Mouse (Mus musculus) frontal cortex, adult 2 months (tissue): Measurements from ENCODE around the gene Tmem120b. TPM values are rescaled to one million over a fixed set of nuclear protein-coding genes. Genes with fewer than 3 reads are reported as not detected.
"Not testable (repeated sequence)": the region's sequence is repeated elsewhere in the genome, so short reads cannot be mapped to it uniquely, and the experiment has no call there.

Experiments
- DNase-seq, 2 experiments: peaks; one replicate each; pipeline ENCODE4 v3.0.0; 2022; ENCODE audit warnings: low spot score in 1 of 2; ENCODE audit errors: extremely low spot score in 1 of 2
- polyA plus RNA-seq: library from polyadenylated mRNA; depleted of rRNA; stranded (reverse); fragments of >200 nt; gene quantifications from 2 replicates; pipeline ENCODE4 v1.2.3, GENCODE M21; 2012

Tmem120b gene
- polyA plus RNA-seq, 1 experiment: 11.5 TPM

DNA sequence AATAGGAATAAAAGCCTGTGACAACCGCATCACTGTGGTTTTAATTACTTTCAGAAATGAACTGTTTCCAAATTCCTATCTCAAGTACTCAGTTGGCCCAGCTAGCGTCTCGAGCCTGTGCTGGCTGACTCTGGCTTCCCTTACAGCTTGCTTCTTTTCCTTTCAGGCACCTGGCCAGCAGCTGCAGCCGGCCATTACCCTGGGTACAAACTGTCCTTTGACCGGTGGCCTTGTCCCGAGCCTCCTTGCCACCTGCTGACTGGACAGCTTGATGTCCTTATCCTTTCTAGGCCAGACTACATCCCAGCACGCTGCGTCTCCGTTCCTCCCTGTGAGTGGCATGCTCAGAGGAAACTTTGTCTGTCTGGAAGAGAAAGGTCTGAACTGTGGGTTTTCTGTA, 17.3 kb upstream of the Tmem120b start:
- DNase-seq: no peak

GRCm38 (mm10) chr5:123051736-123052135, 16.5 kb upstream of the Tmem120b start:
- no peak for DNase-seq

DNA sequence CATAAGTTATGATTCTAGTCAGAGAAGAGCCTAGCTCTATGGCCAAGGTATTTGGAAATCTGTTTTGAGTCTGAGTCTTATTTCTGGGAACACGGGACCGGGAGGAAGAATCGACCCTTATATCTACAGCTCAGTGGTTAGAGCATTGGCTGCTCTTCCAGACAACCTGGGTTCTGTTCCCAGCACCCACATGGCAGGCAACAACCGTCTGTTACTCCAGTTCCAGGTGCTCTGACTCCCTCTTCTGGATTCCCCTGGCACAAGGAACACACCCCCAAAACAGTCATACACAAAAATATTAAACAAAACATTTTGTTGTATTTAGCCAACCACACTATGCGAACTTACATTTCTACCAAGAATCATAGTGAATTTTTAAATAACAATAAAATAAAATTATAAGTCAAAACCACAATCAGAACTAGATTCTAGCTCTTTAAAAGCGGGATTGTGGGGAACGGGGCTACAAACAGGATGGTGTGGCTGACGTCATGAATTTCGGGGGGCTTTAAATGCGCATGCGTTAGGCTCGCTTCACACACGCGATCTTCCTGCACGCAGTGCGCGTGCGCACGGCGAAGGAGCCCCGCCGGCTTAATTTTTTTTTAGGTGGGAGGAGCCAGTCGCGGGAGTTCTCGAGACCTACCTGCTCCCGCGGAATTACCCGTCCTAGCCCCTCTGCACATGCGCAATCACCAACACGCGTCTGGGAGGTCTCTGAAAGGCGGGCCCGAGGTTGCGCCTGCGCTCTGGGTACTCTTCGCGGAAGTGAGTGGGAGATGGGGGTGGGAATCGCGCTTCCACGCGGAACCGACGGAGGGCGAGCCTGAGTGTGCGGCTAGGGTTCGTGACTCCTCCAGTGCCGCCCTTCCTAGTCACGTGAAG, 10.6 kb upstream of the Tmem120b start:
- DNase-seq: peak; percentile 99

DNA sequence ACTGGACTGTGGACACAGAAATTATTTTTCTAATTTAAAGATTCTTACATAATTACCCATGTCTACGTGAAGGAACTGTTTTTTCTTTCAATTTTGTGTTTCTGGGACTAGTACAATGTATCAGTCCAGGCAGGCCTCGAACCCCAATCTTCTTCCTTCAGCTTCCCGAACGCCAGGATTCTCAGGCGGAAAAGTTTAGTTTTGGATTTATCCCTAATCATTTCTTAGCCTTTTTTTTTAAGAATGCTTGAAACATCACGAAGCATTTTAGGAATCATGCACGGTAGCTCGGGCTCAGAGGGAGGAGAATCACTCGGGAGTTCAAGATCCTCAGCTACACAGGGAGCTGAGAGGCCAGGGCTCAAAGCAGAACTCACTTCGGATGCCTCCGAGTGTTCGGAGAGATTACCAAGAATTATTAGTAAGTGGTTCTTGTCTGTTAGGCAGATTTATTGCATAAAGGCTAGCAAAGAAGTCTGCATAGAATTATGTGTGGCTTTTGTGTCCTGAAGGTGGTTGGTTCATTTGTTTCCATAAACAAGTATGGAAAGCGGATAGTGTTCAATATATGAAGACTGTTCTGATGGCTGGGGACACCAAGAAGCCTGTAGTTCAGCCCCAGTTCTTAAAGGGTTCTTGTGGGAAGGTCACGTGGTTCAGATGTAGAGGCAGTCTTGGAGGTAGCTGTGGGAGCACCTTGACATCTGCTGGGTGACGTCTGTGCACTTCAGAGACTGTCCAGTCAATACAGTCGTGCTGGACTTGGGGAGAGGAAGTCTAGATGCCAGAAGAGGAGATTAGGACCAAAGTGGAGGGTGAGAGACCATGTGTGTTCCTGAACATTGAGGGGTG, 9.7 kb upstream of the Tmem120b start:
- no peak for DNase-seq

DNA sequence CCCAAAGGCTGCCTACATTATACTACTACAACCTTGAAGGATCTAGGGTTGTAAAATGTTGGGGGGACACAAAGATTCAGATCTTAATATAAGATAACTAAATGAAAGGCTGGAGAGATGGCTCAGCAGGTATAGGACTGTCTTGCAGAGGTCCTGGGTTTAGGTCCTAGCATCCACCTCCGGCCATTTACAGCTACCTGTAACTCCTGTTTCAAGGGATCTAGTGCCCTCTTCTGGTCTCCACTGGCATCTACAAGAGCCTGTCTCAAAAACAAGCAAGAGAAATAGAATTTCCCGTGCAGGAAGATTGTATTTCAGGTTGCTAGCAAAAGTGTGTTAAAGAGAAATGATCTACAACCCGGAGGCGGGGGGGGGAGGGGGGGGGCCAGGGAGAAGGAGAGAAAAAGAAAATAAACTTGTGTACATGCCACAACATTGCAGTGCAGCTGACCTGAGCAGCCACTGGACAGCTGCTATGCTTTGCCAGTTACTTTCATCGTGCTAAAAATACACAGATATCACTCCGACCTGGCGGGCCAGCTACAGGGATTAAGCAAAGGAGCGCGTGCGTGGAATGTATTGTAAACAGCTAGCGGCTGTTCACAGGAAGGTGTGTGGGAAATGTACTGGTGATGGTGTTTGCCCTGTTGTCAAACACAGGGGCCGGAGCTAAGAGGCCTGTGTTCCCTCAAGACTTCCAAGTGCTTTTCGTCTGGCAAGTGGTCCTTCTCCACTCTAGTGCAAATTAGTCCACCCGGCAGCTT, 8.3 kb upstream of the Tmem120b start:
- peak in 1 of 2 experiments; percentile 64 for DNase-seq

- no peak for DNase-seq
Measured at GRCm38 (mm10) chr5:123060706-123061401, 7.4 kb upstream of the Tmem120b start.

- DNase-seq: not testable (repeated sequence)
Measured at GRCm38 (mm10) chr5:123061402-123061749, 6.8 kb upstream of the Tmem120b start.

DNA sequence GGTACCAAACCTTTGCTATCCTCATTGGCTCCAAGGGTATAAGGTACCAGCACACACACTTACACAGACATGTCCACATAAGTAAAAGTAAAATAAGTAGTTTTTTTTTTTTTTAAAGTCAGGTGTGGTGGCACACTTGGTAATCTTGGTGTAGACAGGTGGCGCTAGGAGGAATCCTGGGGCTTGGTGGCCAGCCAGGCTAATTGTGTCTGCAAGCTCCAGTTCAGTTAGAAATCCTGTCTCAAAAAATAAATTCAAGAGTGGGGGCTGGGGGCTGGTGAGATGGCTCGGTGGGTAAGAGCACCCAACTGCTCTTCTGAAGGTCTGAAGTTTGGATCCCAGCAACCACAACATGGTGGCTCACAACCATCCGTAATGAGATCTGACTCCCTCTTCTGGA, 5.1 kb upstream of the Tmem120b start:
- DNase-seq: no peak

DNA sequence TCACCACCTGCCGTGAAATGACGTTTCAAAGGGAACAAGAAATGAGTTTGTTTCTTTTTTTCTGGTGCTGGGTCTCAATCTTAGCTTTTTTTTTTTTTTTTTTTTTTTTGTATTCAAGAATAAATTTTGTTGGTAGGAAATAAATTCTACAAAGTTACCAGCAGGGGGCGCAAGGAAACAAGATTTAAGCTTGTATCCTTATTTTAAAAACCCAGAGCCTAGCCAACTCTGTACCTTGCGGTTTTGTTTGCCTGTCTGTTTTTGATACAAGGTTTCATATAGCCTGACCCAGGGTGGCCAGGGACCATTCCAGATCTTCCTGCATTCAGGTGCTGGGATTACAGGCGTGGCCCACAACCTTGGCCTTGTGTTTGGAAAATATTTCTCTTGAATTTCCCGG, 4.0 kb upstream of the Tmem120b start:
- DNase-seq: peak in 1 of 2 experiments; percentile 85

- DNase-seq: peak in 1 of 2 experiments; percentile 24
Measured at GRCm38 (mm10) chr5:123067395-123067995, 720 bp upstream of the Tmem120b start.

GRCm38 (mm10) chr5:123068714-123069113, 499 bp downstream of the Tmem120b start:
- no peak for DNase-seq

DNA sequence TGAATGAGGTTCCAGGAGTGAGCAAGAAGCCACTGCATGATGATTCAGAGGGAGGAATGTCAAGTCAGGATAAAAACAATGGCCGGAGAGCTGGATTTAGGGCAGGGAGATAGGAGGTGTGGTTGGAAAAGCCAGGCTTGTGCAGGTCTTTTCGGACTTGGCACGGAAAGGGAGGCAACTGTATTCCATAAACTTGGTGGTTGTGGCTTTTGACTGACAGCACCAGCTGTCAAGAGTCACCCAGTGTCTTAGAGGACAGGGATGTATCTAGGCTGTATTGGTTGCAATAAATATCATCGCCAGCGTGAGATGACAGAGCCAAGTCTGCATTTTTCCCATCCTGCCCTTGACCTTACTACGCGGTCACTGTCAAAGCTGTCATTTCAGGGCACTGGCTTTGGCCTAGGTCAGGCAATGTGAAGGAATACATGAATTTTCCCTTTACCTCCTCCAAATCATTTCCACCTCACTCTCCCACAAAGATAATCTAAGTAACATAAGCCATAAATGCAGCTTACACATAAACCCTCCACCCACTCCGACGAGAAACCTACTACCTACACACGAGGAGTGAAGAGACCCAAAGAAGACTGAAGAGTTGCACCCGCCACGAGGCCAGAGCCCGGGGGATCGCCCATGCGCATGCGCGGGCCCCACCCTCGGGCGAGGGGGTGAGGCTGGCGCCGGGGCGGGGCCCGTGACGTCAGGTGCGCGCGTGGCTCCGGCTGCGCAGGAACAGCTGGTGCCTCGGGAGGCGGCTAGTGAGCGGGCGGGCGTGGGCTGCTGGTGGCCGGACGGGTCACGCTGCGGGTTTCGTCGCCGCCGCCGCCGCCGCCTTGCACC, 7.6 kb downstream of the Tmem120b start:
- DNase-seq: peak; percentile 70 to 92

GRCm38 (mm10) chr5:123076419-123077281, 8.4 kb downstream of the Tmem120b start:
- no peak for DNase-seq

GRCm38 (mm10) chr5:123079568-123079967, 11.4 kb downstream of the Tmem120b start:
- no peak for DNase-seq

- DNase-seq: no peak
Measured at GRCm38 (mm10) chr5:123080041-123080440, 11.8 kb downstream of the Tmem120b start.

- DNase-seq: no peak
Measured at GRCm38 (mm10) chr5:123080510-123080909, 12.3 kb downstream of the Tmem120b start.

- DNase-seq: no peak
Measured at GRCm38 (mm10) chr5:123083340-123084050, 15.3 kb downstream of the Tmem120b start.
